Mouse (Mus musculus): Measurements from ENCODE around the gene Cask. TPM values are rescaled to one million over a fixed set of nuclear protein-coding genes. Genes with fewer than 3 reads are reported as not detected.

Gene Cask
- polyA plus RNA-seq, 1 experiment from 2014 or later, result 74.3 TPM

GRCm38 (mm10) chrX:13599966-13600365 is 251.2 kb downstream of the Cask start:
- Histone ChIP-seq H3K9ac (ENCODE audit: low read depth, low read length) (no peak overlapping the region), H3K4me1 (ENCODE audit: control insufficient read depth, insufficient read depth, low read length) (no peaks in the 10 kb centered on the region), H3K9me3 (replicated peaks; ENCODE audit: control insufficient read depth, low read length, poor library complexity, severe bottlenecking) (no peaks in the 10 kb centered on the region), H3K36me3 (ENCODE audit: control insufficient read depth, insufficient read depth, low read length) (no peaks in the 10 kb centered on the region), H3K4me3 (ENCODE audit: low read depth, low read length) (no peak overlapping the region), H3K4me2 (ENCODE audit: low read length) (no peak overlapping the region), H3K27me3 (ENCODE audit: control insufficient read depth, insufficient read depth, low read depth, low read length) (no peaks in the 10 kb centered on the region), H3K27ac (ENCODE audit: low read length) (no peak overlapping the region)
- no peak for ATAC-seq
- 84% methylated on average over 1 of the region's 1 CpGs for WGBS

- Histone ChIP-seq H3K9me3 (replicated peaks; ENCODE audit: control insufficient read depth, low read length, poor library complexity, severe bottlenecking) (no peaks in the 10 kb centered on the region), H3K27me3 (ENCODE audit: control insufficient read depth, insufficient read depth, low read depth, low read length) (no peaks in the 10 kb centered on the region), H3K36me3 (ENCODE audit: control insufficient read depth, insufficient read depth, low read length) (no peaks in the 10 kb centered on the region), H3K4me3 (ENCODE audit: low read depth, low read length) (no peak overlapping the region), H3K4me1 (ENCODE audit: control insufficient read depth, insufficient read depth, low read length) (no peaks in the 10 kb centered on the region), H3K4me2 (ENCODE audit: low read length) (no peak overlapping the region), H3K27ac (ENCODE audit: low read length) (no peak overlapping the region), H3K9ac (ENCODE audit: low read depth, low read length) (no peak overlapping the region)
- ATAC-seq, result no peak
- 81% methylated on average over 2 of the region's 2 CpGs for WGBS
These were observed 251.8 kb downstream of the Cask start for GRCm38 (mm10) chrX:13599373-13599772.

DNA sequence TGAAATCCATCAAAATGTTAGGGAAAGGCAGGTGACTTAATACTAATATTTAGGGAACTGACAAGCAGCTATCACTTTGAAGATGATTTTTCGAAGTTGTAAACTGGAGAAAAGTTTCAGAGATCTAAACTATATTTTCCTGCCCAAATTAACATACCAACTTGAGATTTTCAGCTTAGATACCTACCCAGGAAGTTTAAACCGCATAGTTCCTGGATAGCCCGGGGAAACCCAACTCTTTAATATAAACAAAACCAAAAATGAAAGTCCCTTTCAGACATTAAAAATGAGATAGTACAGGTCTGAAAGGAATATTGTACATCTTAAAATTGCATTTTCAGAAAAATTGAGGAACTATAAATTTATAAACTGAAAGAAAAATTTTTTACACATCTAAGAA is 273.5 kb downstream of the Cask start:
- Histone ChIP-seq H3K4me3 (ENCODE audit: low read depth, low read length) (no peak overlapping the region), H3K27me3 (ENCODE audit: control insufficient read depth, insufficient read depth, low read depth, low read length) (no peaks in the 10 kb centered on the region), H3K9ac (ENCODE audit: low read depth, low read length) (no peak overlapping the region), H3K4me2 (ENCODE audit: low read length) (no peak overlapping the region), H3K36me3 (ENCODE audit: control insufficient read depth, insufficient read depth, low read length) (no peaks in the 10 kb centered on the region), H3K27ac (ENCODE audit: low read length) (no peak overlapping the region), H3K9me3 (replicated peaks; ENCODE audit: control insufficient read depth, low read length, poor library complexity, severe bottlenecking) (no peaks in the 10 kb centered on the region), H3K4me1 (ENCODE audit: control insufficient read depth, insufficient read depth, low read length) (no peaks in the 10 kb centered on the region)
- no peak for ATAC-seq
- 87% methylated on average over 3 of the region's 3 CpGs for WGBS

GRCm38 (mm10) chrX:13576606-13577005 is 274.6 kb downstream of the Cask start:
- H3K9me3 ChIP-seq (replicated peaks; ENCODE audit: control insufficient read depth, low read length, poor library complexity, severe bottlenecking), result no peaks in the 10 kb centered on the region
- no peak for ATAC-seq
- H3K9ac ChIP-seq (ENCODE audit: low read depth, low read length), result no peak overlapping the region
- no peak overlapping the region for H3K27ac ChIP-seq (ENCODE audit: low read length)
- H3K27me3 ChIP-seq (ENCODE audit: control insufficient read depth, insufficient read depth, low read depth, low read length), result no peaks in the 10 kb centered on the region
- 63% methylated on average over 2 of the region's 2 CpGs for WGBS
- H3K4me2 ChIP-seq (ENCODE audit: low read length), result no peak overlapping the region
- no peaks in the 10 kb centered on the region for H3K4me1 ChIP-seq (ENCODE audit: control insufficient read depth, insufficient read depth, low read length)
- no peaks in the 10 kb centered on the region for H3K36me3 ChIP-seq (ENCODE audit: control insufficient read depth, insufficient read depth, low read length)
- no peak overlapping the region for H3K4me3 ChIP-seq (ENCODE audit: low read depth, low read length)

GRCm38 (mm10) chrX:13574872-13575271 is 276.3 kb downstream of the Cask start:
- no peak overlapping the region for H3K9ac ChIP-seq (ENCODE audit: low read depth, low read length)
- ATAC-seq, result no peak
- H3K9me3 ChIP-seq (replicated peaks; ENCODE audit: control insufficient read depth, low read length, poor library complexity, severe bottlenecking), result no peaks in the 10 kb centered on the region
- H3K36me3 ChIP-seq (ENCODE audit: control insufficient read depth, insufficient read depth, low read length), result no peaks in the 10 kb centered on the region
- no peak overlapping the region for H3K4me3 ChIP-seq (ENCODE audit: low read depth, low read length)
- H3K4me2 ChIP-seq (ENCODE audit: low read length), result no peak overlapping the region
- no peaks in the 10 kb centered on the region for H3K4me1 ChIP-seq (ENCODE audit: control insufficient read depth, insufficient read depth, low read length)
- no peaks in the 10 kb centered on the region for H3K27me3 ChIP-seq (ENCODE audit: control insufficient read depth, insufficient read depth, low read depth, low read length)
- no peak overlapping the region for H3K27ac ChIP-seq (ENCODE audit: low read length)
- whole genome bisulfite sequencing, result 93% methylated on average over 3 of the region's 3 CpGs

GRCm38 (mm10) chrX:13574298-13574697 is 276.9 kb downstream of the Cask start:
- Histone ChIP-seq H3K4me2 (ENCODE audit: low read length) (no peak overlapping the region), H3K9ac (ENCODE audit: low read depth, low read length) (no peak overlapping the region), H3K4me3 (ENCODE audit: low read depth, low read length) (no peak overlapping the region), H3K36me3 (ENCODE audit: control insufficient read depth, insufficient read depth, low read length) (no peaks in the 10 kb centered on the region), H3K27ac (ENCODE audit: low read length) (no peak overlapping the region), H3K4me1 (ENCODE audit: control insufficient read depth, insufficient read depth, low read length) (no peaks in the 10 kb centered on the region), H3K9me3 (replicated peaks; ENCODE audit: control insufficient read depth, low read length, poor library complexity, severe bottlenecking) (no peaks in the 10 kb centered on the region), H3K27me3 (ENCODE audit: control insufficient read depth, insufficient read depth, low read depth, low read length) (no peaks in the 10 kb centered on the region)
- ATAC-seq, result no peak
- 91% methylated on average over 2 of the region's 2 CpGs for WGBS

DNA sequence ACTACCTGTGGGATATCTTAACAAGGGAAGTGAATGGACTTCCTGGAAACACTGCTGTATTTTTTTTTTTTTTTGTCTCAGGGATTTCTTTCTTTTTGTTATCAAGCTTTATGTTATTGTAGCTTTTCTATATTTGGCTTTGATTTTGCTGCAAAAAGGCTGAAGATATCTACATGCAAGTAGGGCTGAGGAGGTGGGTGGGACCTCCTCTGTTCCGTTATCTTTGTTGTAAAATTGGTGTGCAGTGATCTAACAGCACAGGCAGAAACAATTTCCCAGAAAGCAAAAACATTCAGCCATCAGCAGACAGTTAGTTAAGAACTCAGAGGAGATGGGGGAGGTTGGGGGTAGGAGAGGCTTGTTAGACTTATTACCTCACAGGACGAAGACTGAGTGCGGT is 296.7 kb downstream of the Cask start:
- Histone ChIP-seq H3K4me3 (ENCODE audit: low read depth, low read length) (no peak overlapping the region), H3K4me1 (ENCODE audit: control insufficient read depth, insufficient read depth, low read length) (no peaks in the 10 kb centered on the region), H3K27me3 (ENCODE audit: control insufficient read depth, insufficient read depth, low read depth, low read length) (no peaks in the 10 kb centered on the region), H3K36me3 (ENCODE audit: control insufficient read depth, insufficient read depth, low read length) (0 out of 2 replicates have a peak, but pooled peaks cover 2% of the 10 kb centered on the region), H3K4me2 (ENCODE audit: low read length) (no peak overlapping the region), H3K9me3 (replicated peaks; ENCODE audit: control insufficient read depth, low read length, poor library complexity, severe bottlenecking) (no peaks in the 10 kb centered on the region), H3K9ac (ENCODE audit: low read depth, low read length) (no peak overlapping the region), H3K27ac (ENCODE audit: low read length) (no peak overlapping the region)
- WGBS, result 89% methylated on average over 3 of the region's 3 CpGs
- no peak for ATAC-seq

- ATAC-seq, result no peak
- H3K27me3 ChIP-seq (ENCODE audit: control insufficient read depth, insufficient read depth, low read depth, low read length), result no peaks in the 10 kb centered on the region
- no peak overlapping the region for H3K4me3 ChIP-seq (ENCODE audit: low read depth, low read length)
- H3K9ac ChIP-seq (ENCODE audit: low read depth, low read length), result no peak overlapping the region
- no peak overlapping the region for H3K27ac ChIP-seq (ENCODE audit: low read length)
- no peaks in the 10 kb centered on the region for H3K4me1 ChIP-seq (ENCODE audit: control insufficient read depth, insufficient read depth, low read length)
- 0 out of 2 replicates have a peak, but pooled peaks cover 2% of the 10 kb centered on the region for H3K36me3 ChIP-seq (ENCODE audit: control insufficient read depth, insufficient read depth, low read length)
- WGBS, result 72% methylated on average over 2 of the region's 2 CpGs
- no peaks in the 10 kb centered on the region for H3K9me3 ChIP-seq (replicated peaks; ENCODE audit: control insufficient read depth, low read length, poor library complexity, severe bottlenecking)
- no peak overlapping the region for H3K4me2 ChIP-seq (ENCODE audit: low read length)
These were observed 298.9 kb downstream of the Cask start for GRCm38 (mm10) chrX:13552288-13552687.

GRCm38 (mm10) chrX:13551566-13551965 is 299.6 kb downstream of the Cask start:
- H3K36me3 ChIP-seq (ENCODE audit: control insufficient read depth, insufficient read depth, low read length), result no peaks in the 10 kb centered on the region
- no peaks in the 10 kb centered on the region for H3K4me1 ChIP-seq (ENCODE audit: control insufficient read depth, insufficient read depth, low read length)
- no peaks in the 10 kb centered on the region for H3K27me3 ChIP-seq (ENCODE audit: control insufficient read depth, insufficient read depth, low read depth, low read length)
- no peaks in the 10 kb centered on the region for H3K9me3 ChIP-seq (replicated peaks; ENCODE audit: control insufficient read depth, low read length, poor library complexity, severe bottlenecking)
- H3K9ac ChIP-seq (ENCODE audit: low read depth, low read length), result no peak overlapping the region
- H3K4me2 ChIP-seq (ENCODE audit: low read length), result no peak overlapping the region
- 82% methylated on average over 4 of the region's 4 CpGs for WGBS
- H3K27ac ChIP-seq (ENCODE audit: low read length), result no peak overlapping the region
- H3K4me3 ChIP-seq (ENCODE audit: low read depth, low read length), result no peak overlapping the region
- ATAC-seq, result no peak

DNA sequence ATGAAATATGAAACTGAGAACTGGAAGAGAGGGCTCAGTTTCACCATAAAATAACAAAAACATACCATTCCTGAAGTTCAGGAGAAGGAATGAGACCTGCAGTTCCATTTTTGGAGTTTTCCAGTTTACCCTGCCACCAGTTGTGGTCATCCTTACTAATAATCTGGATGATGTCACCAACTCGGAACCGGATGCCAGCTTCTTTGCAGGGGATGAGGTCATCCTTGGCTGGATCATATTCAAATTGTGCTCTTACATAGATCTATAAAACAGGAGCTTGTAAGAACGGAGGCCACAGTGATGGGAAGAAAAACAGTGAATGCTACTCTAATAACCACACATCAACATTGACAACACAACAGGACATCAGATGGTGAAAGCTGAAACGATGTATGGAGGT is 302.1 kb downstream of the Cask start:
- H3K4me3 ChIP-seq (ENCODE audit: low read depth, low read length), result no peak overlapping the region
- 90% methylated on average over 4 of the region's 4 CpGs for WGBS
- ATAC-seq, result no peak

More for the DNA sequence above, 302.1 kb downstream of the Cask start:
- peaks cover 1% of the 10 kb centered on the region; the same call in 1 of the 2 replicates for H3K36me3 ChIP-seq (ENCODE audit: control insufficient read depth, insufficient read depth, low read length)
- no peaks in the 10 kb centered on the region for H3K27me3 ChIP-seq (ENCODE audit: control insufficient read depth, insufficient read depth, low read depth, low read length)
- no peak overlapping the region for H3K9ac ChIP-seq (ENCODE audit: low read depth, low read length)
- no peak overlapping the region for H3K4me2 ChIP-seq (ENCODE audit: low read length)
- no peaks in the 10 kb centered on the region for H3K4me1 ChIP-seq (ENCODE audit: control insufficient read depth, insufficient read depth, low read length)
- H3K27ac ChIP-seq (ENCODE audit: low read length), result no peak overlapping the region
- H3K9me3 ChIP-seq (replicated peaks; ENCODE audit: control insufficient read depth, low read length, poor library complexity, severe bottlenecking), result no peaks in the 10 kb centered on the region

Measured in midbrain, embryonic 16.5 days (tissue).